Mouse (Mus musculus): ENCODE measurements at regions not wholly inside any gene's neighbourhood (a gene's known extent, or its start where the extent isn't known, plus 50 kb on each side); places are given as distances from the start of the nearest gene placed in this dataset.

DNA sequence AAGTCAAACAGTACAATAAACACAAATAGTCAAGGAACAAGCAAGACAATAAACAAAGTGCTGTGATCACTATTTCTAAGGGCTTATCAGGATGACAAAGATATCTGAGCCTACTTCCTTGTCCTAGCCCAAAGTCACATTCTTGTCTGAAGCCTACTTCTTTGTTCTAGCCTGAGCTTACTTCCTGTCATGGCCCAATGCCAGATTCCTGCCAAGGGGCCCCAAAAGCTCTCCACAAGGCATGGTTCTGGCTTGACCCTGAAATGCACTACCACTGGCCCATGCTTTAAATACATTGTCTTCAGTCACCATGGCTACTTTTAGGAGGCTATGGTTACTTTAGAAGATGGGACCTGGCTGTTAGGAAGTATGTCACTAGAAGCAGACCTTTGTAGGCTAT, 940.6 kb downstream of the A830018L16Rik start:
- no peak for TF ChIP-seq CTCF (IDR thresholded peaks at IDR 0.05; ENCODE audit: borderline replicate concordance, extremely low read depth, insufficient read depth, insufficient read length)
- no peak for TF ChIP-seq POLR2A (IDR thresholded peaks at IDR 0.05; ENCODE audit: borderline replicate concordance, extremely low read depth, insufficient read depth, insufficient read length, poor library complexity, severe bottlenecking)
